Mouse (Mus musculus) heart, adult 2 months (tissue): ENCODE results near the gene Pex11b. TPM values are rescaled to one million over a fixed set of nuclear protein-coding genes. Genes with fewer than 3 reads are reported as not detected.
"Not testable (repeated sequence)": the region's sequence is repeated elsewhere in the genome, so short reads cannot be mapped to it uniquely, and the experiment has no call there.

Source experiments
- DNase-seq, 2 experiments: peaks; one replicate each; pipeline ENCODE4 v3.0.0; 2021
- H3K27ac ChIP-seq: fragments of 200-600 bp; 2 replicates; pipeline ENCODE4 v1.8.1; 2022
- H3K27me3 ChIP-seq: fragments of 200-500 bp; 2 replicates; pipeline ENCODE4 v1.6.1; 2012; ENCODE audit warnings: mild to moderate bottlenecking, low read length, inconsistent platforms, mixed read lengths; ENCODE audit not compliant: control insufficient read depth, insufficient read depth
- H3K36me3 ChIP-seq: fragments of 200-500 bp; 2 replicates; pipeline ENCODE4 v1.6.1; 2012; ENCODE audit warnings: low read length, inconsistent platforms; ENCODE audit not compliant: control insufficient read depth, insufficient read depth
- H3K4me1 ChIP-seq: fragments of 200-500 bp; 2 replicates; pipeline ENCODE4 v1.6.1; 2011; ENCODE audit warnings: low read length; ENCODE audit not compliant: control insufficient read depth, insufficient read depth
- H3K4me3 ChIP-seq: fragments of 200-600 bp; 2 replicates; pipeline ENCODE4 v1.8.1; 2022
- H3K79me2 ChIP-seq: fragments of 200-500 bp; replicated peaks from 2 replicates; pipeline ENCODE4 v1.6.1; 2012; ENCODE audit warnings: mild to moderate bottlenecking, inconsistent platforms, low read length, moderate library complexity, mixed read lengths; ENCODE audit not compliant: control insufficient read depth, insufficient read depth
- H3K9ac ChIP-seq: fragments of 200-500 bp; 2 replicates; pipeline ENCODE4 v1.6.1; 2012; ENCODE audit warnings: low read depth, mild to moderate bottlenecking, control low read depth, inconsistent platforms, low read length, mixed read lengths
- CTCF ChIP-seq: fragments of 200-600 bp; IDR thresholded peaks from 2 replicates; pipeline ENCODE4 v1.8.1; 2022; ENCODE audit warnings: antibody characterized with exemption, mild to moderate bottlenecking, moderate library complexity
- EP300 ChIP-seq: fragments of 200-500 bp; IDR thresholded peaks from 2 replicates; pipeline ENCODE4 v1.6.1; 2011; ENCODE audit warnings: low read depth, low read length, control low read depth; ENCODE audit not compliant: insufficient read depth
- POLR2A ChIP-seq: fragments of 200-500 bp; IDR thresholded peaks from 2 replicates; pipeline ENCODE4 v1.6.1; 2011; ENCODE audit warnings: mild to moderate bottlenecking, low read depth, low read length, control low read depth; ENCODE audit not compliant: insufficient read depth
- WGBS: fragments of 180-500 bp; shearing (Covaris S2); methylation state at CpG from one replicate; pipeline ENCODE4 v1.1.7; 2018; 5-methylcytosine and 5-hydroxymethylcytosine counted together
- intact Hi-C: fragments of 180-260 bp; cut with DNase I; formaldehyde crosslinking; loops from one replicate; pipeline ENCODE4 v1.15.1; 2025
- polyA plus RNA-seq: library from polyadenylated mRNA; depleted of rRNA; stranded (reverse); fragments of >200 nt; gene quantifications from 2 replicates; pipeline ENCODE4 v1.2.3, GENCODE M21; 2012
- total RNA-seq, 2 experiments: library from RNA; stranded (reverse); gene quantifications; 2 replicates each; pipeline ENCODE4 v1.2.3; 2021

Pex11b gene
- total and polyA plus RNA-seq, 3 experiments = 32.2 to 41.3 (median 36.4) TPM

- no peak for DNase-seq
- no peaks in the 10 kb centered on the region for H3K4me1 ChIP-seq
- TF ChIP-seq EP300 (no peak), POLR2A (no peak), CTCF (no peak)
- H3K9ac ChIP-seq = no peak overlapping the region
- H3K79me2 ChIP-seq = no peaks in the 10 kb centered on the region
- no peak overlapping the region for H3K4me3 ChIP-seq
- intact Hi-C loops = no loop called here
- no peak overlapping the region for H3K27ac ChIP-seq
- no peaks in the 10 kb centered on the region for H3K27me3 ChIP-seq
- 37% methylated on average over 12 of the region's 12 CpGs for WGBS
- H3K36me3 ChIP-seq = no peaks in the 10 kb centered on the region
These were observed 45.2 kb downstream of the Pex11b start for GRCm38 (mm10) chr3:96680269-96680956.

GRCm38 (mm10) chr3:96683496-96683895, 48.3 kb downstream of the Pex11b start:
- intact Hi-C loops = no loop called here
- no peak overlapping the region for H3K9ac ChIP-seq
- WGBS = 86% methylated on average over 3 of the region's 3 CpGs
- no peaks in the 10 kb centered on the region for H3K36me3 ChIP-seq
- H3K4me3 ChIP-seq = no peak overlapping the region
- H3K27me3 ChIP-seq = no peaks in the 10 kb centered on the region
- no peaks in the 10 kb centered on the region for H3K79me2 ChIP-seq
- H3K4me1 ChIP-seq = no peaks in the 10 kb centered on the region
- TF ChIP-seq CTCF (no peak), POLR2A (no peak), EP300 (no peak)
- DNase-seq = no peak
- no peak overlapping the region for H3K27ac ChIP-seq

DNA sequence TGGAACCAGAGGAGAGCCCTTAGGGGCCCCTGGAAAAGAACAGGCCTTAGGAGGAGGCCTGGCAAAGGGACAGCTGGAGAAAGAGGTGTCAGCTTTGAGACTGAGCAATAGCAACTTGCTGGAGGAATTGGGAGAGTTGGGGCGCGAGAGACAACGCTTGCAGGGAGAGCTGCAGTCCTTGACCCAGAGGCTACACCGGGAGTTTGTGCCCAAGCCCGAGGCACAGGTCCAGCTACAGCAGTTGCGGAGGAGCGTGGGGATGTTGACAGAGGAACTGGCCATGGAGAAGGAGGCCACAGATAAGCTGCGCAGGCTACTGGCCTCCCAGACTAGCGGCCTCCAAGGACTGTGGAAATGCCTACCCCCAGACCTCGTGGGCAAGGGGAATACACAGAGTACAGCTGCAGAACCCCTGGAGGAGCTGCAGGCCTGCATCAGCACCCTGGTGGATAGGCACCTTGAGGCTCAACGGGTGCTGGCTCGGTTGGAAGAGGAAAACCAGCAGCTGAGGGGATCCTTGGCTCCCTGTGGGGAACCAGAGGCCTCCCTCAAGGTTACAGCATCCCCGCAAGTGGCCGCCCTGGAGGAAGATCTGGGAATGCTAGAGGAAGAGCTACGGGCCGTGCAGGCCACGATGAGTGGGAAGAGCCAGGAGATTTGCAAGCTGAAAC, 49.1 kb downstream of the Pex11b start:
- peak overlapping the region; percentile 11; the same call in 1 of the 2 replicates for H3K9ac ChIP-seq
- peak; percentile 34 to 46 for DNase-seq
- 44% methylated on average over 17 of the region's 17 CpGs for WGBS
- H3K4me1 ChIP-seq = no peaks in the 10 kb centered on the region
- H3K4me3 ChIP-seq = peak overlapping the region; percentile 37
- intact Hi-C loops = no loop called here
- H3K79me2 ChIP-seq = no peaks in the 10 kb centered on the region
- H3K36me3 ChIP-seq = no peaks in the 10 kb centered on the region
- no peaks in the 10 kb centered on the region for H3K27me3 ChIP-seq
- TF ChIP-seq EP300 = no peak
- TF ChIP-seq POLR2A = no peak
- TF ChIP-seq CTCF = no peak
- no peak overlapping the region; the same call in 1 of the 2 replicates for H3K27ac ChIP-seq

DNA sequence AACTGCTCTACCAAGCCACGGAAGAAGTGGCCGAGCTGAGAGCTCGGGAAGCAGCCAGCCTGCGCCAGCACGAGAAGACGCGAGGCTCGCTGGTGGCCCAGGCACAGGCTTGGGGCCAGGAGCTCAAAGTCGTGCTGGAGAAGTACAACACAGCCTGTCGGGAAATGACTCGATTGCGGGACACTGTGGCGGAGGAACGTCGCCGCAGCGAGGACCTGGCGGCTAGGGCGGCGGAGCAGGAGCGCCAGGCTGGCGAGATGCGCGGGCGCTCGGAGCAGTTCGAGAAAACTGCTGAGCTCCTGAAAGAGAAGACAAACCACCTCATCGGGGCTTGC, 49.6 kb downstream of the Pex11b start:
- Histone ChIP-seq H3K4me1 (no peaks in the 10 kb centered on the region), H3K27ac (no peak overlapping the region; the same call in 1 of the 2 replicates), H3K27me3 (no peaks in the 10 kb centered on the region), H3K4me3 (peak overlapping the region; percentile 37), H3K79me2 (no peaks in the 10 kb centered on the region), H3K9ac (peak overlapping the region; percentile 11; the same call in 1 of the 2 replicates), H3K36me3 (no peaks in the 10 kb centered on the region)
- TF ChIP-seq CTCF (no peak), POLR2A (no peak), EP300 (no peak)
- peak in 1 of 2 experiments; percentile 46 for DNase-seq
- WGBS = 11% methylated on average over 28 of the region's 28 CpGs
- intact Hi-C loops = no loop called here

DNA sequence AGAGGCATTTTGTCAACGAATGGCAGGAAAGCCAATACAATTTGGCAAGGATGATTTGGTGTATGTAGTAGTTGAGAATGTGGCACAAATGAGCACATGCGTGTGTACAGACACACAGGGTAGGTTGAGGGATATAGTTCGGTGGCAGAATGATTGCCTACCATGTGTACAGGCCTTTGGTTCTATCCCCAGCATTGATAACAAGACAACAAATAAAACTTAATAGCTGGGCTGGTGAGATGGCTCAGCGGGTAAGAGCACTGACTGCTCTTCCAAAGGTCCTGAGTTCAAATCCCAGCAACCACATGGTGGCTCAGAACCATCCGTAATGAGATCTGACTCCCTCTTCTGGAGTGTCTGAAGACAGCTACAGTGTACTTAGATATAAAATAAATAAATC, 50.9 kb downstream of the Pex11b start:
- H3K4me3 ChIP-seq, intact Hi-C loops, H3K9ac ChIP-seq, H3K79me2 ChIP-seq, H3K27me3 ChIP-seq, DNase-seq, H3K4me1 ChIP-seq, H3K36me3 ChIP-seq, H3K27ac ChIP-seq: not testable (repeated sequence)
- 95% methylated on average over 5 of the region's 5 CpGs for WGBS

DNA sequence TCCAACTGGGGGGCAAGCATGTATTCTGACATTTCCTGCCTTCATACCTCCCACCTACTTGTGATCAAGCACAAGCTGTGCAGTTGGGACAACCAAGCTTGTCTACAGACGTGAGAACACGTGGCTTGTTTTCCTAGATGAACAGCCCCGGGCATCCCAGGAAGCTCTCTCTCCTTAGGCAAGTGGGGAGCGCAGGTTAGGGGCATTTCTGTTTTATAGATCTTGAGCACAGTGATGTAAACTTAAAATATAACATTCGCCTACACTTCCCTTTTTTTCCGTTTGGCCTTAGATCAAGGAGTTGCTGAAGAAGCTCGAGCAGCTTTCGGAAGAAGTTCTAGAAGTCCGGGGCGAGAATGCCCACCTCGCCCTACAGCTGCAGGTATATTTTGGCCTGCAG, 53.7 kb downstream of the Pex11b start:
- no peak for TF ChIP-seq CTCF
- no peak for TF ChIP-seq POLR2A
- TF ChIP-seq EP300 = no peak
- no peaks in the 10 kb centered on the region for H3K4me1 ChIP-seq
- H3K27me3 ChIP-seq = no peaks in the 10 kb centered on the region
- H3K9ac ChIP-seq = no peak overlapping the region
- H3K4me3 ChIP-seq = no peak overlapping the region
- DNase-seq = no peak
- no peak overlapping the region for H3K27ac ChIP-seq
- intact Hi-C loops = no loop called here
- no peaks in the 10 kb centered on the region for H3K79me2 ChIP-seq
- H3K36me3 ChIP-seq = no peaks in the 10 kb centered on the region
- 78% methylated on average over 11 of the region's 11 CpGs for WGBS
